Mouse (Mus musculus): ENCODE data around the gene Glo1. TPM values are rescaled to one million over a fixed set of nuclear protein-coding genes. Genes with fewer than 3 reads are reported as not detected.
A peak's percentile ranks its signal among the peaks of the same experiment; 100 is the strongest.
"Not testable (repeated sequence)": the region's sequence is repeated elsewhere in the genome, so short reads cannot be mapped to it uniquely, and the experiment has no call there.

Gene Glo1
- polyA plus RNA-seq, 1 experiment from 2014 or later: 241 TPM

- H3K4me1 ChIP-seq: peaks cover 9% of the 10 kb centered on the region; the same call in 1 of the 2 replicates
- no peak for ATAC-seq (ENCODE audit: low FRiP score)
- H3K27ac ChIP-seq: no peak overlapping the region
Observed at GRCm38 (mm10) chr17:30638996-30639395, 12.3 kb upstream of the Glo1 start.

DNA sequence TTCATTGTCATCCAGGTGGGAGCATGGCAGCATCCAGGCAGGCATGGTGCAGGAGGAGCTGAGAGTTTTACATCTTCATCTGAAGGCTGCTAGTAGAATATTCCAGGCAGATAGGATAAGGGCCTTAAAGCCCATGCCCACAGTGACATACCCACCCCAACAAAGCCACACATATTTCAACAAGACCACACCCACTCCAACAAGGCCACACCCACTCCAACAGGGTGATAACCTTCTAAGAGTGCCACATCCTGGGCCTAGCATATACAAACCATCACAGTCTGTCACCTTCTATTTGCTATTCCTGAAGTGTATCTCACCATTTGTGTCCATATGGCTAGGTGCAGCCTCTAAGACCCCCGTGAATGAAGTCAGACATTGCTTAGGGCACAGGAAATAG is 11.0 kb upstream of the Glo1 start:
- no peak for ATAC-seq (ENCODE audit: low FRiP score)
- no peak overlapping the region for H3K4me3 ChIP-seq (replicated peaks)
- WGBS: 71% methylated on average over 1 of the region's 1 CpGs

More at GRCm38 (mm10) chr17:30638996-30639395, 12.3 kb upstream of the Glo1 start:
- H3K9ac ChIP-seq: no peak overlapping the region
- no peaks in the 10 kb centered on the region for H3K36me3 ChIP-seq (replicated peaks)
- no peak overlapping the region for H3K4me2 ChIP-seq
- no peaks in the 10 kb centered on the region for H3K9me3 ChIP-seq
- WGBS: 60% methylated on average over 2 of the region's 2 CpGs
- no peak overlapping the region for H3K4me3 ChIP-seq (replicated peaks)
- H3K27me3 ChIP-seq: no peaks in the 10 kb centered on the region; the same call in 1 of the 2 replicates

DNA sequence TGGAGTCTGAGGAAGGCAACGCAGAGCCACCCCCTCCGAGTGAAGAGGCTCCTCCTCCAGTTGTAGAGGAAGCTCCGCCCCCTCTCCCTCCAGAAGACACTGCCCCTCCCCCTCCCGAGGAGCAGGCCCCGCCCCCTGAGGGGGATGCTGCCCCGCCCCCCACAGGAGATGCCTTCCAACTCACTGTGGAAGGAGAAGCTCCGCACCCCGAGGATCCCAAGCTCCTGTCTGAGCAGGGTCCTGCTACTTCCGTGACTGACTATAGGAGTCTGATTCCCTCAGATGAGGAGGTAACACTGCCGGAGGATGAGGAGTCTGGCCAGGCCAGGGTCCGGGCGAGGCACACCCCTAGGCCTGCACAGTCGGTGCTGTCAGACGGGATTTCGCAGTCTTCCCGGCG is 8.7 kb upstream of the Glo1 start:
- H3K9me3 ChIP-seq: no peaks in the 10 kb centered on the region
- H3K36me3 ChIP-seq (replicated peaks): no peaks in the 10 kb centered on the region
- peaks cover 9% of the 10 kb centered on the region; the same call in 1 of the 2 replicates for H3K4me1 ChIP-seq
- peak overlapping the region; percentile 31 for H3K4me2 ChIP-seq
- WGBS: 21% methylated on average over 15 of the region's 17 CpGs
- H3K4me3 ChIP-seq (replicated peaks): no peak overlapping the region
- no peak overlapping the region for H3K27ac ChIP-seq
- no peaks in the 10 kb centered on the region; the same call in 1 of the 2 replicates for H3K27me3 ChIP-seq
- no peak overlapping the region for H3K9ac ChIP-seq
- ATAC-seq (ENCODE audit: low FRiP score): no peak

More for the DNA sequence above, 11.0 kb upstream of the Glo1 start:
- no peak overlapping the region for H3K4me2 ChIP-seq
- no peaks in the 10 kb centered on the region; the same call in 1 of the 2 replicates for H3K27me3 ChIP-seq
- H3K9me3 ChIP-seq: no peaks in the 10 kb centered on the region
- H3K36me3 ChIP-seq (replicated peaks): no peaks in the 10 kb centered on the region
- H3K4me1 ChIP-seq: peaks cover 9% of the 10 kb centered on the region; the same call in 1 of the 2 replicates
- no peak overlapping the region for H3K9ac ChIP-seq
- H3K27ac ChIP-seq: peak overlapping the region; percentile 26; the same call in 1 of the 2 replicates

DNA sequence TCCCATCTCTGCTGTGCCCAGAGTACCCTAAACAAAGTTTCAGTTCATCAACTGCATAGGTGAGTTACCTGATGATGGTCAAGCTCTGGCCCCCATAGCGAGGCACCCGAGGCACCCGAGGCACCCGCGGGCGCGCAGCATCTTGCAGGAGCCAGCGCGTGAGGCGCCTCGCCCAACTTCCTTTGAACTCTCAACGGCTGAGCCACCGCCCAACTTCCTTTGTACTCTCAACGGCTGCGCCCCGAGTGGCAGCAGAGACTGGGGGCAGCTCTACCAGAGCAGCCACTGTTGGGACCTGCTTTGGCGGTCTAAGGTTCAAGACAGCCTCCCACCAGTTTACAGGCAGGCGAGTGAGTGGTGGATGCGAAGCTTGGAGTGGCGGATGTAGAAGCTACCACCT is 2.5 kb downstream of the Glo1 start, which contains the start of gene Dnah8:
Dnah8 (plus strand) TSS at position 223 of the 400 bp plus-strand sequence.
- H3K9me3 ChIP-seq; ATAC-seq (ENCODE audit: low FRiP score); H3K27me3 ChIP-seq; H3K36me3 ChIP-seq (replicated peaks); H3K4me2 ChIP-seq; H3K9ac ChIP-seq; H3K4me3 ChIP-seq (replicated peaks); H3K27ac ChIP-seq; H3K4me1 ChIP-seq: not testable (repeated sequence)
- WGBS: no CpG with 5 or more reads among the region's 20 CpGs

DNA sequence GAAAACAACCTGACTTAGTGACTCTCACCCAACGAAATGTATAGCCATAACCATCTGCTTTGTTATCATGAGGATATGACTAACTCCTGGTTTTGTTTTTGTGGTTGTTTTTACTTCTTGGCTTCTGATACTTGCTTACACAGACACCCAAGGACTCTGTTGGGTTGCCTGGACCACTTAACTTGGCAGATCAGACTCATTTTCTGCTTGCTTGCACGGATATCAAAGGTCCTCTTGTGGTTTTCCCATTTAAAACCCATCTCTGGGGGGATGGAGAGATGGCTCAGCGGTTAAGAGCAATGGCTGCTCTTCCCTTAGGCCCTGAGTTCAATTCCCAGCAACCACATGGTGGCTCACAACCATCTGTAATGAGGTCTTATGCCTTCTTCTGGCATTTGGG is 3.5 kb downstream of the Glo1 start:
- H3K9ac ChIP-seq: no peak overlapping the region
- H3K4me2 ChIP-seq: no peak overlapping the region
- H3K4me1 ChIP-seq: no peaks in the 10 kb centered on the region
- H3K27me3 ChIP-seq: no peaks in the 10 kb centered on the region
- H3K27ac ChIP-seq: no peak overlapping the region
- H3K4me3 ChIP-seq (replicated peaks): no peak overlapping the region
- 85% methylated on average over 3 of the region's 3 CpGs for WGBS
- no peaks in the 10 kb centered on the region for H3K36me3 ChIP-seq (replicated peaks)
- no peaks in the 10 kb centered on the region for H3K9me3 ChIP-seq
- no peak for ATAC-seq (ENCODE audit: low FRiP score)

GRCm38 (mm10) chr17:30621450-30621849 is 5.2 kb downstream of the Glo1 start:
- H3K9ac ChIP-seq: no peak overlapping the region
- no peaks in the 10 kb centered on the region for H3K27me3 ChIP-seq
- no peaks in the 10 kb centered on the region for H3K4me1 ChIP-seq
- no peaks in the 10 kb centered on the region for H3K9me3 ChIP-seq
- no peak overlapping the region for H3K27ac ChIP-seq
- H3K36me3 ChIP-seq (replicated peaks): no peaks in the 10 kb centered on the region
- ATAC-seq (ENCODE audit: low FRiP score): no peak
- H3K4me3 ChIP-seq (replicated peaks): no peak overlapping the region
- WGBS: 68% methylated on average over 4 of the region's 4 CpGs
- no peak overlapping the region for H3K4me2 ChIP-seq

GRCm38 (mm10) chr17:30620548-30620947 is 6.1 kb downstream of the Glo1 start:
- WGBS: 76% methylated on average over 2 of the region's 2 CpGs
- Histone ChIP-seq H3K9ac (no peak overlapping the region), H3K9me3 (no peaks in the 10 kb centered on the region), H3K27ac (no peak overlapping the region), H3K27me3 (no peaks in the 10 kb centered on the region), H3K4me1 (no peaks in the 10 kb centered on the region), H3K4me3 (replicated peaks) (no peak overlapping the region), H3K36me3 (replicated peaks) (no peaks in the 10 kb centered on the region), H3K4me2 (no peak overlapping the region)
- ATAC-seq (ENCODE audit: low FRiP score): no peak

DNA sequence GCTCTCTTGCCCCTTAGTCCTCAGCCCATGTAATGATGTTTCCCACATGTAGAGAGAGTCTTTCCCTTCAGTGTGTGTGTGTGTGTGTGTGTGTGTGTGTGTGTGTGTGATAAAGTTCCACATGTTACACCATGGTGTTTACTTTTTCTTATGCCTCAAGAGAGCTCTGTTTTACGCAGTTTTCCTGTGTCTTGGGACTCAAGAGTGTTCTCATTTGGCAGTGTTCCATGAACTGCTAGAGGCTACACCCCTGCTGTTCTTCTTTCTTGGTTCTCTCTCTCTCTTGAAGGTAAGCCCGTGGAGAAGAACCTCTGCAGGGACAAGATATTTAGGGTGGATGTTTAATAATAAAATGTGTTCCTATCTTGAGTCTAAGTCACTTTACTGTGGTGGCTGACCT is 7.5 kb downstream of the Glo1 start:
- Histone ChIP-seq H3K27me3 (no peaks in the 10 kb centered on the region), H3K36me3 (replicated peaks) (no peaks in the 10 kb centered on the region), H3K9me3 (no peaks in the 10 kb centered on the region), H3K9ac (no peak overlapping the region), H3K4me3 (replicated peaks) (no peak overlapping the region), H3K4me2 (no peak overlapping the region), H3K27ac (no peak overlapping the region), H3K4me1 (no peaks in the 10 kb centered on the region)
- no peak for ATAC-seq (ENCODE audit: low FRiP score)
- 65% methylated on average over 2 of the region's 2 CpGs for WGBS

DNA sequence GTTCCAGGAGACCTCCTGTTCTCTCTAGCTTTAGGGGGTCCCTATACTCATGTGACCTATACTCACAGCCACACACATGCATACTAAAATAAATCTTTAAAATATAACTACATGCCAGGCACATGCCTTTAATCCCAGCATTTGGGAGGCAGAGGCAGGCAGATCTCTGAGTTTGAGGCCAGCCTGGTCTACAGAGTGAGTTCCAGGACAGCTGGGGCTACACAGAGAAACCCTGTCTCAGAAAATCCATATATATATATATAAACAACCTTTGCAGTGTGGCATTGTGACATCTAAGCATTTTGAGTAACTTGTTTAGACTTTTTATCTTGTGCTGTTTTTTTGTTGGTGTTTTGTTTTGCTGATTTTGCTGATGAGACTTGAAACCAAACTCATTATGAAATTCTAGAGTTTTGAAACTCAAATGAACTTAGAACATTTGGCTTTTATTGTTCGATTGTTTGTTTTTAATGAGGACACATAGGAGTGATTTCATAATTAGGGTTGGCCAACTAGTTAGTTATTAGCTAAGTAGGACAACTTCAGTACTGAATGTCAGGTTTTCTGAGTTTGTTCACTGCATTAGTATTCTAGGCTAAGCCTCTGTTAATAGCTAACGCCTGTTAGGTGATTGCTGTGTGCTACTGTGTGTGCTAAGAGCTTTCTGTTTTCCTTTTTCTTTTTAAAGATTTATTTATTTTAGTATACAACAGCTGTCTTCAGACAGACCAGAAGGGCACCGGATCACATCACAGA is 8.4 kb downstream of the Glo1 start:
- Histone ChIP-seq H3K27me3 (no peaks in the 10 kb centered on the region), H3K9ac (no peak overlapping the region), H3K36me3 (replicated peaks) (no peaks in the 10 kb centered on the region), H3K4me3 (replicated peaks) (no peak overlapping the region), H3K27ac (no peak overlapping the region), H3K4me1 (no peaks in the 10 kb centered on the region), H3K4me2 (no peak overlapping the region), H3K9me3 (no peaks in the 10 kb centered on the region)
- ATAC-seq (ENCODE audit: low FRiP score): no peak
- 92% methylated on average over 3 of the region's 3 CpGs for WGBS

DNA sequence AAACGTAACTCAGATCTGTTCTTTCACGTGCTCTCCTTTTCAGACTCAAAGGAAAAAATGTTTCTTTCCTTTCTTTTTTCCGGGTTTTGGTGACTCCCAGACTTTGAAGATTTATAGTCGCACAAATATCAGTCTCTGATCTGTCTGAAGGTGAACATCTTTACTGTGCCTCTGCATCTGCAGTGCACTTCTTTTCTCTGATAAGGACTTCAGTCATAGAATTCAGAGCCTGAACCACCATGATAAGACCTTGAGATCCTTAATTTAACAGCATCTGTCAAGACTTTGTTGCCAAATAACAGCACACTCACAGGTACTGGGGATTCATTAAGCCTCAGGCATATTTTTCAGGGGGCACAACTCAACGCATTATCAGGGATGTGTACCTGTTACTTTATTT is 10.5 kb downstream of the Glo1 start:
- no peak for ATAC-seq (ENCODE audit: low FRiP score)
- Histone ChIP-seq H3K4me2 (no peak overlapping the region), H3K4me1 (peaks cover 9% of the 10 kb centered on the region), H3K36me3 (replicated peaks) (no peaks in the 10 kb centered on the region), H3K4me3 (replicated peaks) (no peak overlapping the region), H3K27ac (no peak overlapping the region), H3K27me3 (no peaks in the 10 kb centered on the region), H3K9me3 (no peaks in the 10 kb centered on the region), H3K9ac (no peak overlapping the region)
- WGBS: 88% methylated on average over 5 of the region's 5 CpGs

GRCm38 (mm10) chr17:30613350-30613749 is 13.3 kb downstream of the Glo1 start:
- Histone ChIP-seq H3K4me1 (peaks cover 19% of the 10 kb centered on the region), H3K9me3 (no peaks in the 10 kb centered on the region), H3K9ac (no peak overlapping the region), H3K4me3 (replicated peaks) (no peak overlapping the region), H3K27ac (no peak overlapping the region), H3K4me2 (no peak overlapping the region), H3K36me3 (replicated peaks) (no peaks in the 10 kb centered on the region), H3K27me3 (no peaks in the 10 kb centered on the region)
- ATAC-seq (ENCODE audit: low FRiP score): no peak

DNA sequence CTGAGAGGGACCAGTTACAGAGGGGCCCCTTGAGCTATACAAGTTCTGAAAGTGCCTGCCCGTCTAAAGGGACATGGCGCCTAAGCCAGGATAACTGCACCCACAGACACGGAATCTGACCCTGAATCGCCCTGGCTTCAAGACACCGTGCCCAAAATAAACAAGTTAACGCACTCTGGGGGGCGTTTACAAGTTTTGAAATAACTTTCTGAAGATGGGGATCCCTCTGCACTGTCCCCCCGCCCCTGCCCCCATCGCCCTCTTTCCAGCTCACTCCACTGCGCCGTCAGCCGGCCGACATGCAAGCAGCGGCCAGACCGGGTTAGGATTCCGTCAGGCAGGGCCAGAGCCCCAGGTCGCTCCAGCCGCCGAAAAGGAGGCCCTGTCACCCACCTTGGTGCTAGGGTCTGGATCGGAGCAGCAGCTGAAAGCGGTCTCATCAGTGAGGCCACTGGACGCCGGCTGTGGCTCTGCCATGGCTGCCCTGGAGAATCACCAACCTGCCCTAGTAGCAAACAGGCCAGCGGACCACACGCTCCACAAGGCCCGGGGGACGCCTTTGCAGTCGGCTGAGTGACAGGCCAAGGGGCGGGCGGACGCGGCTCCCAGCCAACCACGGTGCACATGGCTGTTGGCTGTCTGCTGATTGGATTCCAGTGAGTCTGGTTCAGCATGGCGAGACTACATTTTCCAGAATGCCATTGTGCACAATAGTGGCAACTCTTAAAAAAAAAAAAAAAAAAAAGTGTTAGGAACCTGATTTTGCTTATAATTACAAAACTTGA is 14.4 kb downstream of the Glo1 start:
- peak overlapping the region; percentile 62 for H3K4me3 ChIP-seq (replicated peaks)
- peak overlapping the region; percentile 63 for H3K9ac ChIP-seq
- peak overlapping the region; percentile 58 for H3K4me2 ChIP-seq
- peak; percentile 100 for ATAC-seq (ENCODE audit: low FRiP score)
- H3K36me3 ChIP-seq (replicated peaks): no peaks in the 10 kb centered on the region
- no peaks in the 10 kb centered on the region for H3K9me3 ChIP-seq
- H3K4me1 ChIP-seq: peaks cover 30% of the 10 kb centered on the region
- no peaks in the 10 kb centered on the region for H3K27me3 ChIP-seq
- WGBS: under 1% methylated on average over 34 of the region's 34 CpGs
- peak overlapping the region; percentile 82 for H3K27ac ChIP-seq

Data from forebrain, embryonic 12.5 days (tissue).